Mouse (Mus musculus): ENCODE results near the gene Hccs.

DNA sequence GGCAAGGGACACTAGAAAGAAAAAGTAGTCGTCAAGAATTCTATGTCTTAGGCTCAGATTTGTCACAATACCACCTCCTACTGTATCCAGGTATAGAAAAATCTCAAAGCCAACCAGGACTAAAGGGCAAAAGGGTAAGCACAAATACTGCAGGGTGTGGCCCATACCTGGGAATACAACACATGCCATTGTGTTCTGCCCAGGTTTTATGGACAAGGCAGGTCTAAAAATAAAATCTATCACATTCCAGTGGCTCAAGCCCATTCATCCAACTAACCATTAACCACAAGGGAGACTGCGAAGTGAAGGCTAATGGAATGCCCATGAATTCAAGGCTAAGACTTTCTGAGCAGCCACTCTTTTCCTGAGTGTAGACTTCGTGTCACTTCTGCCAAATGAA lies 110.2 kb downstream of the Hccs start:
- TF ChIP-seq EP300 (IDR thresholded peaks at IDR 0.05; ENCODE audit: insufficient read depth, low read depth, low read length) (no peak), POLR2A (IDR thresholded peaks at IDR 0.05; ENCODE audit: insufficient read depth, low read depth, low read length) (no peak), CTCF (IDR thresholded peaks at IDR 0.05) (no peak)

Measured in heart, adult 2 months (tissue).